ENCODE assay signal across 8 mouse cellular contexts in the genomic region with DNA sequence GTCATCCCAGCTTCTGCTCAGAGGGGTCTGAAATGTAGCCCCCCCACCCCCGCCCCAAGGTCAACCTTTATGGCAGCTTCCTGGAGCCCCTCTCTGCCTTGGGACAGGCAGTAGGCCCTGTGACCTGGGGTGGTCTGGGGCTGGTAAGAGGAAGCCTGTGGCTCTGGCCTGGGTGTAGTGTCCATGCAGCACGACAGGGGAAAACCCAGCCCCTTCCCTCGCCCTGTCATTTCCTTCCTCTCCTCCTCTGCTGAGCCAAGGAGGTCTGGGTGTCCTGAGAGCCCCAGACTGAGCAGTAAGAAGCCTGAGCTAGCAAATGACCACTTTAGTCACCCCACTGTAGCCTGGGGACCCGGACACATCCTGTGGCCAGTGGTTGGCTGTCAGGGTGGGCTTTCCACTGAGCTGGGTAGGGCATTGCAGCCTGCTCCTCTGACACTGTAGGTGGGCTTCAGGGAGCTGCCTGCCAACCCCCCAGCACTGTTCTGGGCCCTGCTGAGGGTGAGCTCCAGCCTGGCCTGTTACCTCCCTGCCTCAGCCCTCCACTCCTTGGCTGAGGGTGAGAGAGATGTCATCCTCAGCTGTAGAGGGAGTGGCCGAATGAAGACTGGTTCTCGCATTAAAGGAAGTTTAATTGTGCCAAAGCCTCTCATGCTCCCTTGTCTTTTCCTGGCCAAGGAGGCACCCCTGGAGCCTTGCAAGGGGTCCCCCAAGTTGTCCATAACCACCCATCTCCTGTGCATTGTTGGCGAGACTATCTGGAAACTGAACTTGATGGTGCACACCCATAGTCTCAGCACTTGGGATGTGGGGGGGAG. TPM values are rescaled to one million over a fixed set of nuclear protein-coding genes. Genes with fewer than 3 reads are reported as not detected.
DNase-seq lines count a peak whose midpoint lies in the region; ATAC-seq and TF ChIP-seq lines count a peak whose summit lies in the region.

No protein-coding gene starts in this region.

- peak overlapping the region; percentile 91 for H3K27ac ChIP-seq in bone marrow, adult 2 months (ENCODE audit: control insufficient read depth, insufficient read depth, low read depth, low read length, poor library complexity)
- H3K27ac ChIP-seq in hindbrain, postnatal 0 days, result peak overlapping the region; percentile 54; the same call in 1 of the 2 replicates
- peak overlapping the region; percentile 87 for H3K27ac ChIP-seq in lung, postnatal 0 days (ENCODE audit: low read length)

- WGBS in bone marrow, adult 2 months, result 28% methylated on average over 7 of the region's 7 CpGs
- 77% methylated on average over 7 of the region's 7 CpGs for WGBS in hindbrain, postnatal 0 days
- 57% methylated on average over 7 of the region's 7 CpGs for WGBS in lung, postnatal 0 days

- no peak overlapping the region for H3K9ac ChIP-seq in hindbrain, postnatal 0 days (replicated peaks; ENCODE audit: low read length)
- H3K9ac ChIP-seq in lung, postnatal 0 days (replicated peaks; ENCODE audit: low read depth), result no peak overlapping the region

- peaks cover 48% of the 10 kb centered on the region for H3K36me3 ChIP-seq in hindbrain, postnatal 0 days (ENCODE audit: insufficient read depth, low read length)
- peaks cover 19% of the 10 kb centered on the region; the same call in 1 of the 2 replicates for H3K36me3 ChIP-seq in lung, postnatal 0 days (ENCODE audit: insufficient read depth, low read length)

- H3K27me3 ChIP-seq in hindbrain, postnatal 0 days (ENCODE audit: insufficient read depth, low read length), result no peaks in the 10 kb centered on the region
- H3K27me3 ChIP-seq in lung, postnatal 0 days (replicated peaks; ENCODE audit: insufficient read depth, low read length), result no peaks in the 10 kb centered on the region

- no peak overlapping the region for H3K4me2 ChIP-seq in hindbrain, postnatal 0 days (ENCODE audit: low read depth, low read length)
- 0 out of 2 replicates have a peak overlapping the region, but pooled peaks have one; percentile 17 for H3K4me2 ChIP-seq in lung, postnatal 0 days (replicated peaks; ENCODE audit: low read depth, low read length)

- no peak for ATAC-seq in hindbrain, postnatal 0 days
- peak; percentile 40 for ATAC-seq in lung, postnatal 0 days

- DNase-seq in gastrocnemius, adult 18-20 months (ENCODE audit: low spot score), result peak; percentile 30
- DNase-seq in gastrocnemius, postnatal 14 days, result no peak
- no peak for DNase-seq in hindbrain, postnatal 0 days (ENCODE audit: low spot score)
- peak; percentile 49 for DNase-seq in lung, postnatal 0 days (ENCODE audit: low spot score)
- no peak for DNase-seq in frontal cortex, postnatal 14 days (ENCODE audit: low spot score in 2 of 2)
- DNase-seq in layer of hippocampus, adult 8-10 months (ENCODE audit: low spot score in 2 of 2), result no peak
- no peak for DNase-seq in left cerebral cortex, postnatal 10 days (ENCODE audit: extremely low spot score in 1 of 2, low spot score in 2 of 2)

- TF ChIP-seq EP300 in lung, postnatal 0 days (IDR thresholded peaks at IDR 0.05), result no peak

- peak; percentile 11; the same call in 1 of the 2 replicates for TF ChIP-seq POLR2A in bone marrow, adult 2 months (IDR thresholded peaks at IDR 0.05; ENCODE audit: borderline replicate concordance, control insufficient read depth, low read depth, low read length)

- H3K4me3 ChIP-seq in bone marrow, adult 2 months (replicated peaks; ENCODE audit: control insufficient read depth, low read depth, low read length), result no peak overlapping the region
- H3K4me3 ChIP-seq in hindbrain, postnatal 0 days (ENCODE audit: low read length), result no peak overlapping the region
- H3K4me3 ChIP-seq in lung, postnatal 0 days (ENCODE audit: low read depth, low read length), result no peak overlapping the region

- no peak for TF ChIP-seq CTCF in bone marrow, adult 2 months (IDR thresholded peaks at IDR 0.05; ENCODE audit: control insufficient read depth, insufficient read depth, low read length)
- no peak for TF ChIP-seq CTCF in hindbrain, postnatal 0 days (IDR thresholded peaks at IDR 0.05; ENCODE audit: low read depth)
- TF ChIP-seq CTCF in lung, postnatal 0 days (IDR thresholded peaks at IDR 0.05), result peak; percentile 20; the same call in 1 of the 2 replicates

- H3K9me3 ChIP-seq in hindbrain, postnatal 0 days (ENCODE audit: low read length), result no peaks in the 10 kb centered on the region
- H3K9me3 ChIP-seq in lung, postnatal 0 days (ENCODE audit: low read length), result no peaks in the 10 kb centered on the region

- peaks cover 16% of the 10 kb centered on the region for H3K4me1 ChIP-seq in bone marrow, adult 2 months (ENCODE audit: control insufficient read depth, insufficient read depth, low read length)
- no peaks in the 10 kb centered on the region for H3K4me1 ChIP-seq in hindbrain, postnatal 0 days (ENCODE audit: insufficient read depth, low read length)
- peaks cover 8% of the 10 kb centered on the region for H3K4me1 ChIP-seq in lung, postnatal 0 days (ENCODE audit: insufficient read depth, low read depth, low read length)

- intact Hi-C loops in gastrocnemius, postnatal 14 days (cut with DNase I; ENCODE audit: low total_unique reads), result no loop called here
- intact Hi-C loops in left cerebral cortex, postnatal 10 days (cut with DNase I), result no loop called here

RNA-seq across cellular contexts. Expression of a gene that starts 6.6 kb away (rescaled TPM):
- total RNA-seq in gastrocnemius, adult 18-20 months (2021), result 1 to 10 TPM; 6.4 to 8.8 TPM
- 1 to 10 TPM; 3.4 to 3.9 TPM for total RNA-seq in gastrocnemius, postnatal 14 days (2021)
- polyA plus RNA-seq in bone marrow, adult 2 months (2011; ENCODE audit: insufficient read depth, insufficient read length, low replicate concordance, missing spikeins), result 7.2 and 13.6 TPM in 2 replicates
- 3.1 and 6.0 TPM in 2 replicates for total RNA-seq in hindbrain, postnatal 0 days (2014; rRNA removed)
- 0.29 and 0.33 TPM in 2 replicates for polyA plus RNA-seq in hindbrain, postnatal 0 days (2015; fragmentation: Nextera tagmentation; extraction: Ambion mirVana)
- polyA plus RNA-seq in lung, postnatal 0 days (2015; fragmentation: Nextera tagmentation; extraction: Ambion mirVana), result 2.8 and 3.2 TPM in 2 replicates
- 1 to 10 TPM; 5.9 to 9.5 (median 6.5) TPM for total RNA-seq in layer of hippocampus, adult 8-10 months (2022)
- 1 to 10 TPM; 2.6 to 4.8 TPM for total RNA-seq in left cerebral cortex, postnatal 10 days (2021)

RNA-seq across cellular contexts. Expression of a gene that starts 23.1 kb away (rescaled TPM):
- 10 to 100 TPM; 30.2 to 40.3 TPM for total RNA-seq in gastrocnemius, adult 18-20 months (2021)
- 10 to 100 TPM; 40.5 to 50.8 TPM for total RNA-seq in gastrocnemius, postnatal 14 days (2021)
- 40.0 and 63.1 TPM in 2 replicates for polyA plus RNA-seq in bone marrow, adult 2 months (2011; ENCODE audit: insufficient read depth, insufficient read length, low replicate concordance, missing spikeins)
- 127 and 135 TPM in 2 replicates for total RNA-seq in hindbrain, postnatal 0 days (2014; rRNA removed)
- polyA plus RNA-seq in hindbrain, postnatal 0 days (2015; fragmentation: Nextera tagmentation; extraction: Ambion mirVana), result 76.5 and 77.5 TPM in 2 replicates
- 115 and 119 TPM in 2 replicates for polyA plus RNA-seq in lung, postnatal 0 days (2015; fragmentation: Nextera tagmentation; extraction: Ambion mirVana)
- 10 to 100 TPM; 59.1 to 76.4 (median 70.3) TPM for total RNA-seq in layer of hippocampus, adult 8-10 months (2022)
- 10 to 100 TPM; 45.0 to 49.0 TPM for total RNA-seq in left cerebral cortex, postnatal 10 days (2021)

RNA-seq across cellular contexts. Expression of a gene that starts 35.1 kb away (rescaled TPM):
- total RNA-seq in gastrocnemius, adult 18-20 months (2021), result 1 to 10 TPM; 6.2 to 6.9 TPM
- 10 to 100 TPM; 10.1 to 11.4 TPM for total RNA-seq in gastrocnemius, postnatal 14 days (2021)
- polyA plus RNA-seq in bone marrow, adult 2 months (2011; ENCODE audit: insufficient read depth, insufficient read length, low replicate concordance, missing spikeins), result 17.7 and 33.1 TPM in 2 replicates
- 69.6 and 93.4 TPM in 2 replicates for total RNA-seq in hindbrain, postnatal 0 days (2014; rRNA removed)
- polyA plus RNA-seq in hindbrain, postnatal 0 days (2015; fragmentation: Nextera tagmentation; extraction: Ambion mirVana), result 57.8 and 59.5 TPM in 2 replicates
- polyA plus RNA-seq in lung, postnatal 0 days (2015; fragmentation: Nextera tagmentation; extraction: Ambion mirVana), result 42.1 and 42.7 TPM in 2 replicates
- total RNA-seq in layer of hippocampus, adult 8-10 months (2022), result 10 to 100 TPM; 60.0 to 74.4 (median 63.5) TPM
- 10 to 100 TPM; 65.8 to 66.4 TPM for total RNA-seq in left cerebral cortex, postnatal 10 days (2021)

RNA-seq across cellular contexts. Expression of a gene that starts 41.3 kb away (rescaled TPM):
- total RNA-seq in gastrocnemius, adult 18-20 months (2021), result 1 to 10 TPM; 7.4 to 8.3 TPM
- 10 to 100 TPM in 1 of 2 experiments, 1 to 10 TPM in 1; 9.5 to 14.4 TPM for total RNA-seq in gastrocnemius, postnatal 14 days (2021)
- polyA plus RNA-seq in bone marrow, adult 2 months (2011; ENCODE audit: insufficient read depth, insufficient read length, low replicate concordance, missing spikeins), result 128 and 324 TPM in 2 replicates
- 102 TPM in 2 replicates for total RNA-seq in hindbrain, postnatal 0 days (2014; rRNA removed)
- 18.6 and 21.4 TPM in 2 replicates for polyA plus RNA-seq in hindbrain, postnatal 0 days (2015; fragmentation: Nextera tagmentation; extraction: Ambion mirVana)
- polyA plus RNA-seq in lung, postnatal 0 days (2015; fragmentation: Nextera tagmentation; extraction: Ambion mirVana), result 22.5 and 25.0 TPM in 2 replicates
- 100 to 1,000 TPM in 2 of 4 experiments, 10 to 100 TPM in 2; 85.0 to 114 (median 103) TPM for total RNA-seq in layer of hippocampus, adult 8-10 months (2022)
- total RNA-seq in left cerebral cortex, postnatal 10 days (2021), result 10 to 100 TPM; 72.1 to 80.9 TPM

RNA-seq across cellular contexts. Expression of a gene that starts 58.2 kb away (rescaled TPM):
- 10 to 100 TPM; 16.7 to 20.0 TPM for total RNA-seq in gastrocnemius, adult 18-20 months (2021)
- 10 to 100 TPM; 12.7 to 14.6 TPM for total RNA-seq in gastrocnemius, postnatal 14 days (2021)
- polyA plus RNA-seq in bone marrow, adult 2 months (2011; ENCODE audit: insufficient read depth, insufficient read length, low replicate concordance, missing spikeins), result 17.0 and 36.4 TPM in 2 replicates
- 38.7 and 43.4 TPM in 2 replicates for total RNA-seq in hindbrain, postnatal 0 days (2014; rRNA removed)
- polyA plus RNA-seq in hindbrain, postnatal 0 days (2015; fragmentation: Nextera tagmentation; extraction: Ambion mirVana), result 7.6 and 8.9 TPM in 2 replicates
- 5.1 and 5.9 TPM in 2 replicates for polyA plus RNA-seq in lung, postnatal 0 days (2015; fragmentation: Nextera tagmentation; extraction: Ambion mirVana)
- total RNA-seq in layer of hippocampus, adult 8-10 months (2022), result 10 to 100 TPM; 34.1 to 41.8 (median 37.1) TPM
- 10 to 100 TPM; 32.9 to 34.9 TPM for total RNA-seq in left cerebral cortex, postnatal 10 days (2021)

Comparison
In these comparisons a context has a peak if more than half of its experiments do, and no peak if none do; other contexts are left out.
1. DNase-seq: peak in gastrocnemius, adult 18-20 months (single experiment) and lung, postnatal 0 days (single experiment); none in gastrocnemius, postnatal 14 days (single experiment), hindbrain, postnatal 0 days (single experiment), frontal cortex, postnatal 14 days (0 of 2), layer of hippocampus, adult 8-10 months (0 of 2) and left cerebral cortex, postnatal 10 days (0 of 2).
2. Peak in every context shown above with its lines, with median percentiles within 50 percentile points of each other: H3K27ac ChIP-seq.